Mouse (Mus musculus) liver, embryonic 14.5 days (tissue): ENCODE results near the gene Stat3. TPM values are rescaled to one million over a fixed set of nuclear protein-coding genes. Genes with fewer than 3 reads are reported as not detected.

Experiments
- ATAC-seq: fragments of 200-750 bp; cut with Nextera tagmentation; 2 replicates; pipeline ENCODE4 v1.8.0; 2017; ENCODE audit warnings: moderate number of reproducible peaks, mild to moderate bottlenecking, moderate library complexity; ENCODE audit not compliant: insufficient read depth
- DNase-seq, 3 experiments: peaks; one replicate each; pipeline ENCODE4 v3.0.0-alpha.2; 2012 to 2013; ENCODE audit warnings: low read depth in 3 of 3, low spot score in 3 of 3
- H3K27ac ChIP-seq: fragments of 300-500 bp; sonication (generic); 2 replicates; pipeline ENCODE4 v1.5.1; 2014; ENCODE audit warnings: moderate library complexity, mild to moderate bottlenecking, control low read depth, inconsistent platforms
- H3K27me3 ChIP-seq: fragments of 300-500 bp; sonication (generic); 2 replicates; pipeline ENCODE4 v1.6.1; 2014; ENCODE audit warnings: mild to moderate bottlenecking, low read length, moderate library complexity; ENCODE audit not compliant: control insufficient read depth, insufficient read depth
- H3K36me3 ChIP-seq: fragments of 300-500 bp; sonication (generic); replicated peaks from 2 replicates; pipeline ENCODE4 v1.6.1; 2014; ENCODE audit warnings: low read depth; ENCODE audit not compliant: control insufficient read depth, insufficient read depth
- H3K4me1 ChIP-seq, 2 experiments: fragments of 200-500 bp in 1 of 2; fragments of 300-500 bp in 1 of 2; sonication (generic) in 1 of 2; replicated peaks; 2 replicates each; pipeline ENCODE4 v1.6.1; 2012 to 2014; ENCODE audit warnings: antibody characterized with exemption in 1 of 2, inconsistent platforms in 1 of 2, low read length in 1 of 2; ENCODE audit not compliant: control insufficient read depth in 2 of 2, insufficient read depth in 2 of 2
- H3K4me2 ChIP-seq: fragments of 300-500 bp; sonication (generic); 2 replicates; pipeline ENCODE4 v1.6.1; 2014; ENCODE audit warnings: low read depth, mild to moderate bottlenecking, control low read depth, moderate library complexity
- H3K4me3 ChIP-seq, 2 experiments: fragments of 200-500 bp in 1 of 2; fragments of 300-500 bp in 1 of 2; sonication (generic) in 1 of 2; 2 replicates each; pipeline ENCODE4 v1.5.1; 2012 to 2014; ENCODE audit warnings: low read depth in 2 of 2, low read length in 2 of 2, mild to moderate bottlenecking in 2 of 2, control low read depth in 1 of 2, inconsistent platforms in 1 of 2, moderate library complexity in 1 of 2; ENCODE audit not compliant: insufficient read depth in 1 of 2
- H3K9ac ChIP-seq: fragments of 300-500 bp; sonication (generic); replicated peaks from 2 replicates; pipeline ENCODE4 v1.6.1; 2014; ENCODE audit warnings: mild to moderate bottlenecking, control low read depth, moderate library complexity
- H3K9me3 ChIP-seq: fragments of 300-500 bp; sonication (generic); 2 replicates; pipeline ENCODE4 v1.6.1; 2016; ENCODE audit warnings: low read length, mixed read lengths; ENCODE audit not compliant: control insufficient read depth
- CTCF ChIP-seq: IDR thresholded peaks from 2 replicates; pipeline ENCODE4 v1.5.1; 2016; ENCODE audit warnings: antibody characterized with exemption, low read depth, control low read depth
- EP300 ChIP-seq: IDR thresholded peaks from 2 replicates; pipeline ENCODE4 v1.6.1; 2016; ENCODE audit warnings: antibody characterized with exemption, low read depth
- WGBS: fragments of 180-500 bp; shearing (Covaris S2); extraction: QIAGEN DNeasy Blood & Tissue Kit; methylation state at CpG from one replicate; pipeline ENCODE4 v1.1.7; 2014; ENCODE audit not compliant: insufficient replicate concordance; 5-methylcytosine and 5-hydroxymethylcytosine counted together
- polyA plus RNA-seq, 2 experiments: library from polyadenylated mRNA; depleted of rRNA in 1 of 2; stranded (reverse) in 1 of 2; unstranded in 1 of 2; fragments of >200 nt; fragmentation: Nextera tagmentation in 1 of 2; extraction: Ambion mirVana in 1 of 2; gene quantifications; 2 replicates each; pipeline versions ENCODE4 v1.2.1 to v1.2.3; 2012 to 2014

Gene Stat3
- polyA plus RNA-seq, 2 experiments, result 17.7 to 27.4 TPM

DNA sequence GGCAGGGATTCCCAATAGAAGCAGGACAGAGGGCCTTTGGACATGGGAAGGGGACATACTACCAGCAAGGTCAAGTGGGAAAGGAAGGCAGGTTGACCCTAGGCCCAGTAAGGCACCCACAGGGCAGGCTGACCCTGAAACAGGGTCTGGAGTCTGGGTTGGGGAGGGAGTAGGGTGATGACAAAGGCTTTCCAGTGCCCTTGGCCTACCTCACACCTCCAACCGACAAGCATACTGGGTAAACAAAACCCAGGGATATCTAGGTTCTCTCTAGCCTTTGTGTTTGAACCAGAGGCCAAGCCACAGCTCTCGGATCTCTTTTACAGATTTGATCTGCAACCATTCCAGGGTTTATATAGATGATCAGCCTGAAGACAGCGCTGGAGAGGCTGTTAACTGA, 51.6 kb downstream of the Stat3 start:
- H3K9me3 ChIP-seq, result no peaks in the 10 kb centered on the region
- no peak overlapping the region for H3K4me3 ChIP-seq
- TF ChIP-seq CTCF, result no peak
- no peak for TF ChIP-seq EP300
- no peak for DNase-seq
- peak overlapping the region; percentile 36 for H3K27ac ChIP-seq
- H3K27me3 ChIP-seq, result no peaks in the 10 kb centered on the region
- H3K9ac ChIP-seq, result no peak overlapping the region
- WGBS, result 66% methylated on average over 3 of the region's 3 CpGs
- H3K36me3 ChIP-seq, result peaks cover 7% of the 10 kb centered on the region
- no peak overlapping the region for H3K4me2 ChIP-seq
- no peak for ATAC-seq
- H3K4me1 ChIP-seq, result peaks cover 53 to 65% of the 10 kb centered on the region in 2 experiments

DNA sequence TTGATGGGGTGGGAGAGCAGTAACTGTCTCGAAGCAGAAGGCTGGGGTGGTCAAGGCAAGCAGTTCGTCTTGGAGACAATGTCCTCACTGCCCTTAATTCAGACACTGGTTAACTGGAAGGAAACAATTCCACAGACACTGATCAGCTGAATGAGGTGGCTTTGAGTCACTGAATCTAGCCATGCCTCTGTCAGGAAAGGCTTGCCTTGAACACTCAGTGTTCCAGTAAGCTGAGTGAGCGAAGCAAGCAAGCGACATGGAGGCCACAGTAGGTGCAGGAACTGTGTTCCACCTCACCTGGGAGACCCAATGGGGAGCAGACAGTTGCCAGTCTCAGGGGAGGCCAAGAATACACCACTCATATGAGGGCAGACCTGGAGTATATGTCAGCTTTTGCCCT, 52.1 kb downstream of the Stat3 start:
- Histone ChIP-seq H3K4me1 (peaks cover 52 to 61% of the 10 kb centered on the region in 2 experiments), H3K36me3 (peaks cover 6% of the 10 kb centered on the region), H3K27me3 (no peaks in the 10 kb centered on the region), H3K4me3 (no peak overlapping the region), H3K27ac (peak overlapping the region; percentile 75), H3K9me3 (no peaks in the 10 kb centered on the region), H3K4me2 (no peak overlapping the region), H3K9ac (peak overlapping the region; percentile 44)
- TF ChIP-seq CTCF, result no peak
- no peak for TF ChIP-seq EP300
- 71% methylated on average over 4 of the region's 4 CpGs for WGBS
- ATAC-seq, result no peak
- DNase-seq, result no peak

DNA sequence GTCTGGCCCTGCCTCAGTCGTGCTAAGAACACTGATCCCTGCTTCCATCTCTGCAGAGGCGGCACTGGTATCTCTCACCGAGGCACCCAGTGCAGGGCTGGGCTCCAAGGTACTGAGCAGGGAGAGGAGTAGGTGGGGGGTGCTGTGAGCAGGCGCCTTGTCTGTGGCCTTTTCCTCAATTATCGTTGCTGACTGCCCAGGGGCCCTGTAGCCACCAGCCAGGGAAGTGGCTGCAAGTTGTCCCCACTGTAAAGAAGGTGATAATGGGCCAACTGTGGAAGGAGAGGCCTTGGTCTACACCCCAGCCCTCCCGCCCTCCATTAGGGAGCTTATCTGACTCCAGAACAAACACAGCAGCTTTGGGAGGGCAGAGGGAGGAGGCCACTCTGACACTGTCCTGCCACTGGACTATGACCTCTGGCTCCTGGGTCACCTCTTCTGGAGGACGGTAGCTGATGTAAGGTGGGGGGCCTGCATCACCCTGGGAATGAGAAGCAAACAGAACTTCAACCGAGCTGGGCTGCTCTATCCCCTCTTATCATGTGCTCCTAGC, 53.1 kb downstream of the Stat3 start:
- peak overlapping the region; percentile 41 for H3K4me2 ChIP-seq
- H3K4me3 ChIP-seq, result no peak overlapping the region

DNA sequence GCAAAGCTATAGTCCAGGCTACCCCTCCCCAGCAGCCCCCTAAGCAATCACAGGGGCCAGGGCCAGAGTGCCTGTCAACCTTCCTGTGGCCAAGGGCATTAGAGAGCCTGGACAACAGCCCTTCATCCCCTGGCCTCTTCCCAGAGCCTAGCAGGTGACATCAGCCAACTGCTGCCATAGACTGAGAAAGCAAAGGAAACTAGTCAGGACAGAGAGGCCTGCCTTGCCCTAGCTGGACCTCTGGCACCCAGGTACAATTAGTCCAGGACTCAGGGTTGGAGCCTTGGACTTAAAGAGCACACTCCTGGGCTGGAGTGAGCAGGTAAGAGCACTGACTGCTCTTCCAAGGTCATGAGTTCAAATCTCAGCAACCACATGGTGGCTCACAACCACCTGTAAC, 53.9 kb downstream of the Stat3 start:
- TF ChIP-seq CTCF, result no peak
- H3K4me3 ChIP-seq, result no peak overlapping the region
- peak overlapping the region; percentile 75 for H3K27ac ChIP-seq
- no peak overlapping the region; the same call in 1 of the 2 replicates for H3K9ac ChIP-seq
- ATAC-seq (no peak), DNase-seq (no peak)
- H3K4me1 ChIP-seq, result peaks cover 38 to 54% of the 10 kb centered on the region in 2 experiments
- H3K9me3 ChIP-seq, result no peaks in the 10 kb centered on the region
- H3K4me2 ChIP-seq, result peak overlapping the region; percentile 41; the same call in 1 of the 2 replicates
- peaks cover 6% of the 10 kb centered on the region for H3K36me3 ChIP-seq
- H3K27me3 ChIP-seq, result no peaks in the 10 kb centered on the region

More for the DNA sequence above, 53.1 kb downstream of the Stat3 start:
- DNase-seq, result peak; percentile 57 to 63 (median 57)
- Histone ChIP-seq H3K36me3 (peaks cover 6% of the 10 kb centered on the region), H3K9me3 (no peaks in the 10 kb centered on the region), H3K4me1 (peaks cover 43 to 54% of the 10 kb centered on the region in 2 experiments), H3K27ac (peak overlapping the region; percentile 75), H3K27me3 (no peaks in the 10 kb centered on the region), H3K9ac (peak overlapping the region; percentile 44)
- WGBS, result 7% methylated on average over 8 of the region's 8 CpGs
- TF ChIP-seq EP300, result 0 out of 2 replicates have a peak, but pooled peaks have one; percentile 52
- no peak for TF ChIP-seq CTCF
- ATAC-seq, result peak; percentile 90

DNA sequence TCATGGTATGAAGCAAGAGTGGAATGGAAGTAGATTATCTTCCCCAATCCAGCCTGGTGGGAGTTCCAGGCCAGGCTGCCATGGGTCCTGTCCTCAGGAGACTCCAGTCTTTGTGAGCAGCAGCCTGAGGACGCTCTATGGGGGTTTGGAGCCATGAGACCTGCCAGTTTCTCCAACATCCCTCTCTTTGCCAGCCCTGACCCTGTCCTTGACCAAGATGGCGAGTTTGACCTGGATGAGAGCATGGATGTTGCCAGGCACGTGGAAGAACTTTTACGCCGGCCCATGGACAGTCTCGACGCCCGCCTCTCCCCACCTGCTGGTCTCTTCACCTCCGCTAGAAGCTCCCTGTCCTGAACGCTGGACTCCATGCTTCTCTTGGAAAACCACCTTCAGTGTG, 55.7 kb downstream of the Stat3 start:
- no peak for DNase-seq
- no peak for ATAC-seq
- H3K9ac ChIP-seq, result no peak overlapping the region
- H3K4me1 ChIP-seq, result peaks cover 36 to 57% of the 10 kb centered on the region in 2 experiments
- no peaks in the 10 kb centered on the region for H3K27me3 ChIP-seq
- H3K4me3 ChIP-seq, result no peak overlapping the region
- 88% methylated on average over 10 of the region's 10 CpGs for WGBS
- H3K36me3 ChIP-seq, result no peaks in the 10 kb centered on the region; the same call in none of the 2 replicates
- TF ChIP-seq EP300, result no peak
- no peak for TF ChIP-seq CTCF
- no peak overlapping the region for H3K27ac ChIP-seq
- H3K9me3 ChIP-seq, result no peaks in the 10 kb centered on the region
- no peak overlapping the region for H3K4me2 ChIP-seq
